Mouse (Mus musculus): ENCODE measurements around the gene Upp2.

DNA sequence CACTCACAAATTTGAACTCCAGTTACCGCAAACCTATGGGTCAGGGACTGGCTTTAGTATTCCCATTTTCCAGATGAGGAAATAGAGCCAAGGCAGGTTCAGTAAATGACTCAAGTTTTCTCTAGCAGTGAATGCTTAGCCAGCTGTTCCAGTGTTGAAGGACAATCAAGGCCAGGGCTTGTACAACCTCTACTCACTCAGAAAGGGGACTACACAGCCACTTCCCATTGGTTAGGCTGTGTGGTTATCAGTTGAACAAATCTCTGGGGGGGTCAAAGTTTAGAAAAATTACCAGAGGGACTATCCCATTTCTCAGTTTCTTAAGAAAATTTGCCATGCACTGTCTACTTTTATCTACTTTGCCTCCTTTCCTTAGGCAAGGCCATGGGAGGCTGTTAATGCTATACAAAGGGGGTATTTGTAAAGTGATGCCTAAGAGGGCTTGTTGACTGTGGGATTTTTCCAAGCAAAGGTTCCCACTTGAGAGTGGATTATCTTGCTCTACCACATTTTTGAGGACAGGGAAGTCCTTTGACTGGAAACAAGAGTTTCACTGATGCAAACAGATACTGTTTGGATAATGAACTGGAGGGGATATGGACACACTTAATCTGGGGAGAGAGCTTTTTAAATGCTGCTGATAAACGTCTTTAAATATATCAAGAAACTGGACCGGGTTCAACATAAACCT lies 262.0 kb downstream of the Upp2 start:
- TF ChIP-seq MAFK (IDR thresholded peaks at IDR 0.05; ENCODE audit: insufficient read depth, low read depth, low read length) (no peak), ZNF384 (IDR thresholded peaks at IDR 0.05; ENCODE audit: low read depth, low read length) (no peak), HCFC1 (IDR thresholded peaks at IDR 0.05; ENCODE audit: borderline replicate concordance, insufficient read depth, low read length) (no peak), CHD2 (IDR thresholded peaks at IDR 0.05; ENCODE audit: low read depth, low read length) (no peak)
